Mouse (Mus musculus) adrenal gland, adult 8-10 months (tissue): Measurements from ENCODE around the gene Gabra4. TPM values are rescaled to one million over a fixed set of nuclear protein-coding genes. Genes with fewer than 3 reads are reported as not detected.
"Not testable (repeated sequence)": the region's sequence is repeated elsewhere in the genome, so short reads cannot be mapped to it uniquely, and the experiment has no call there.

Experiments used
- DNase-seq: peaks from one replicate; pipeline ENCODE4 v3.0.0; 2022
- total RNA-seq, 4 experiments: library from RNA; stranded (reverse); gene quantifications; 2 replicates each; pipeline ENCODE4 v1.2.4; 2022

Gabra4 gene
- under 1 TPM; 0.12 to 0.93 (median 0.26) TPM for total RNA-seq

DNA sequence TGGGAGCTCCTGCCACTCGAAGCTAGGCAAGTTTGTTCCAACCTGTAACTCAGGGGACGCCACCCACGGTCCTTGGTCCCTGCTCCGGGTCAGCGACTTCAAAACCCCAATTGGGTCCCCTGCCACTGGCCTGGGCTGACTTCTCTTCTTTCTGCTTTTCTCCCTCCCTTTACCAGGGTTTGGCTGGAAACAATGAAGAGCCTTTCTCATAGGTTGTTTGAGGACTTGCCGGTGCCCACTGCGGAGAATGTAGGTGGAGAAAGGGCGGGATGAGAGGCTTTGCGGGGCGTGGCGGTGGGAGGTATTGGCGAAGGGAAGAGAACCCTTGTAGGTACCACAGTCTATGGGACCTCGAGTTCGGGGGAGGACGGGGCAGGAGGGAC, at the start of gene Gabra4:
Gene Gabra4, minus strand, starts transcription at position 194 of the 383 bp plus-strand sequence.
- DNase-seq: peak; percentile 1

DNA sequence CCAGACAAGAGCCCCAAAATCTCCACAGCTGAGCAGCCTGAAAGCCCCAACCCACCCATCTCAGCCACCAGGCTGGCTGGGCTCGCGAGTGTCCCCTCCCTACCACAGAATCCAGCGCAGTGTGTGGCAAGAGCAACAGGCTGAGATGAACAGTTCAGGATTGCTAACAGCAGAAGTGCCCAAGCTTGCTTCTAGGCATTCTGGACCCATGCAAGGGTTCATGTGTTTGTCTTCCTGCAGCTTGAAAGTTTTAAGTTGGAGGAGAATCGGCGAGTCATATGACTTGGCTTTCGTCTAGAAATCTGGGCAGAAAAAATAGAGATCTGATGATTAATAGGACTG, 43.1 kb upstream of the Gabra4 start:
- DNase-seq: no peak

DNA sequence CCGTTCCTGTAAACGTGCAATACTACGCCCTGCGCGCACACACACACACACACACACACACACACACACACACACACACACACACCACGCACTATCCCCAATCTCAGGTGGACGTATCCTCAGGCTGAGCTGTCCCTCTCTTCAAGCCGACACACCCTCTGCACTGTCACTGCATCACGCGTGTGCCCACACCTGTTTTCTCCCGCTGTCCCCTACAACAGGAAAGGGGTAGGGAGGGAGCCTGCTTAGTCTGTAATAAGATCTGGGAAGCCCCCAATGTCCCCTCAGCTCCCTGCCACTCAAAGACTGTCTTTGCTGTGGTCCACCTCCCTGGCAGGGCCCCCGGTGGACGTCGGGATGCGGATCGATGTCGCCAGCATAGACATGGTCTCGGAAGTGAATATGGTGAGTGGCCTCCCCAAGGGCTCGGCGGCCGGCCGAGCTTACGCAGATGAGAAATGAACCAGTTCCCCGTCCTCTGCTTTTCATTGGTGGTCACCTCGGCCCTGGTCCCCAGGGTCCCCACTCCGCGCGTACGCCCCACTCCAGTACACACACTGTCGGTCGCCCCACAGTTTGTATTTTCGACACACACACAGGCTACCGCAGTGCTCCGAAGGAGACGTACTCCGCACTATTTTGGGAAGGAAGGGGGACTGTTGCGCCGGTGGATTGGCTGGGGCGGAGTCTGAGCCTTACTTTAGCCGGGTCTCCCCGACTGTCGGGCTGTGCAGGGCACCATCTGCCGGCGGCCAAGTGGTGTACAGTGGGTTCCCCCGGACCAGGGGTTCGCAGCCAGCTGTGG, 42.6 kb upstream of the Gabra4 start:
- DNase-seq: peak; percentile 8

- peak; percentile 13 for DNase-seq
These were observed 41.8 kb upstream of the Gabra4 start for GRCm38 (mm10) chr5:71699696-71700467.

- no peak for DNase-seq
These were observed 7.5 kb upstream of the Gabra4 start for GRCm38 (mm10) chr5:71665593-71665992.

DNA sequence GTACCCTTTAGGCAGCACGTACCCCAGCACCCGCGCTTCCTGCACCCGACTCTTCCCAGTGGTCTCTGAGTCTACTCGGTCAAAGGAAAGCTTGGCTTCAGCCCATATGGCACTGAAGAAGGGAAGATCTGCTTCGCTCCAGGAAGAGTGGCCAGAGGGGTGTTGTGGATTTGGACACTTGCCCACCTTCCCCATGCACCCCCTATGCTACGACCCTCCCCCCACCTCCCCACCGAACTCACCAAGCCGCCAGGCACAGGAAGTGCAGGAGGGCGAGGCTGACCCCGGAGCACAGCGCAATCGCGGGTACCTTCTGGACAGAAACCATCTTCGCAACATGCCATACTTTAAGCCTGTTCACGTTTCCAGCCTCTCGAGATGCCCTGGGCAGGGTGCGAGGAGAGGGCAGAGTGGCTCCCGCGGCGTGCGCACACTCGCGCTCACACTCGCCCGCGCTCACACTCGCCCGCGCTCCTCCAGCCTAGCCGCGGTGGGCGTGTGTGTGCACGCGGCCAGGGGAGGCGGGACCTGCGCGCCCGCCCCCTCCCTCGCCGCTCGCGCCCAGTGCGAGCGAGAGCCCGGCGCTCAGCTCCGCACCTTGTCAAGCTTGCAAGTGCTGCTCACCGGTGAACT, 510 bp downstream of the Gabra4 start, which contains the start of gene Gabrb1:
Gene Gabrb1, plus strand, starts transcription at position 632 of the 633 bp plus-strand sequence.
- no peak for DNase-seq

DNA sequence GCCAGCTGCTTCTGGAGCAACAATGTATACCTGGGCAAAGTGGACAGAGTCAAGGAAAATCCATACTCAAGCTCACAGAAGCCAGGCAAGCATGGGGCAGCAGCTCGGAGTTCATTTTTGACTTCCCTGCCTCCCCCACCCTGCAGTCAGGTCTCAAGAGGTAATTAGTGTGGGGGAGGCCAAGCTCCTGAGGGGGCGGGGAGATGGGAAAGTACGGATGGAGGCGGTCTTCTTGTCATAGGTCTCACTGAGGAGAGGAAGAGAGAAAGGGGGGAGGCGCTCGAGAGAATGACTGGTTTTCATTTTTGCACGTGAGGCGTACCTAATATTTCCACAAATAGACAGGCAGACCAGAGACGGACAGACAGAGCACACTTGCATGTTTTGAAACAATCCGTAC, 1.3 kb downstream of the Gabra4 start:
- no peak for DNase-seq

GRCm38 (mm10) chr5:71654056-71654455, 4.1 kb downstream of the Gabra4 start:
- no peak for DNase-seq

DNA sequence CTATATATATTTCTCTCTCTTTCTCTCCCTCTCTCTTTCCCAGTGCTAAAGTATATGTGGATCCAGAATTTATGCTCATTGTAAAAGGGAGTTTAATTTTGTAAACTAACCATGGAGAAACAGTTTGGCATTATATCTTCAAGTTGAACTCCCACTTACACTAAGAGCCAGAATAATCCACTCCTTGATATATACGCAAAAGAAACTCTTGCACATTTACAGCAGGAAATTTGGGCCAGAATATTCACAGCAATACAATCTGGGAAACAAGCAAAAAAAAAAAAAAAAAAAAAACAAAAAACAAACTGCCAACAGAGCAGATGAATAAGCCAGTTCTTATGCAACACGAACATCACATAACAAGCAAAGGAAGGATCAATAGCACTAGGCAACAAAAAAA, 10.0 kb downstream of the Gabra4 start:
- no peak for DNase-seq

DNA sequence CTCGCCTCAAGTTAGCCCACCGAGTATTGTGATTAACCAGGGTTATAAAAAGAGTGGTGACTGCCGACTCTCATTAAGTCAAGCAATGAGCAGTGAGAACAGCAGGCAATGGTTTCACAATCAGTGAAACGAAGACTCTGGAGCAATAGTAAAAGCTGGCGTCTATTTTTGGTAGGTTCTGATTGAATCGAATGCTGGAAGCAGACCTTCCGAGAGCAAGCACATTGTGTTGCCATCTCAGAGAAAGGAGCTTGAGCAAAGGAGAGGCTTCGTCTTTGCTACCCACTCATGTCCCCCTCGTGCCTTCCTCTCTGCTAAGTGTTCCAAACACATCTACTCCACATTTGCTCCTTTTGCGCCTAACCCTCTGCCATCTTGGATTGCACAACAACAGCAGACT, 18.3 kb downstream of the Gabra4 start:
- DNase-seq: no peak

- no peak for DNase-seq
These were observed 30.3 kb downstream of the Gabra4 start for GRCm38 (mm10) chr5:71627820-71628219.

DNA sequence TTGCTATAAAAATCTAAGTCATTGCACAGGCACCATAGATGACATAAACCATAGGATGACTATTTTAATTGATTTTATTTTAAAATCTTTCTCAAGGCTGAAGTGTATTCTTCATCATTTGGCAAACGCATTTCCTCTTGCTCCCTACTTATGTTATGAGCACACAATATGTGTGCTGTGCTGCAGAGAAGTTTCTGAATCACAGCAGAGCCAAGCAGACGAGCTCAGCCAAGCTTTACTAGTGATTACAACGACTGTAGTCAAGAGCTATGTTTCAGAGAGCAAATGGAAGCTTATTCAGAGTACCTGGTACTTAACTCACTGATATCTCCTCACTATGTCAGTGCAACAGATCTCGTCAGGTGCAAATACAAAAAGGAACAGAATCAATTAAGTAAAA, 41.4 kb downstream of the Gabra4 start:
- DNase-seq: no peak

- no peak for DNase-seq
These were observed 43.8 kb downstream of the Gabra4 start for GRCm38 (mm10) chr5:71614311-71614710.

DNA sequence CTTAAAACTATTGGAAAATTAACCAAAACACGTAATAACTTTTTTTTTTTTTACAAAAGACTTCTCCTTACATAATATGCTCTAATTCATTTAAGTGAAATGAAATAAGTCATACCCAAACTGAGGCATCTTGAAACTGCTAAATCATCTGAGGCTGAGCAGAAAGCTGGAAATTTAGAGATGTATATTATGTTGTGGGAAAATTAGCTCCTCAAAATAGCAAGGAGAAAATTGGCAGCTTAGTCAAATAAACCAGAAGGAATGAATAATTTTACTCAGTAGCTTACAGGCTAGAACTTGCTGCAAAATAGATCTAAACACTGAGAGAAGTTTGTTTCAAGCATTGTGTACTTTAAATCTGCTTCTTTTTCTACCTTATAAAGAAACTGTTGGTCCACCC, 49.4 kb downstream of the Gabra4 start:
- DNase-seq: no peak

GRCm38 (mm10) chr5:71606907-71607306, 51.2 kb downstream of the Gabra4 start:
- no peak for DNase-seq

GRCm38 (mm10) chr5:71604128-71604690, 53.9 kb downstream of the Gabra4 start:
- DNase-seq: no peak

DNA sequence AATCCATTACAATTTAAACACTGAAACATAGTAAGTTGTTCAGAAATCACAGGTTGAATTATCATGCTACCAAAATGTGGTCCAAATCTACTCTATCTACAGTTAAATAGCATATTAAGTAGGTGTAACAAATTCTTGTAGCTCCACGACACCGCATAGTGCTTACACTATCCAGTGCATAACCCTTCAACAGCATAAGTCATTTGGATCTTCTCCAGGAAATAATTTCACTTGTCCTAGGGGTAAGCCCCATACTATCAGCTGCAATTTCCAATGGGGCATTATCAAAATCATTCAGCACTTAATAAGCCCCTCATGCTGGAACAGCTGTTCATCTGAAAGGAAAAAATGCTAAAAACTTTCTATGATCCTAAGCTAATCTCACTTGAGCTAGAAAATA, 62.8 kb downstream of the Gabra4 start:
- no peak for DNase-seq

DNA sequence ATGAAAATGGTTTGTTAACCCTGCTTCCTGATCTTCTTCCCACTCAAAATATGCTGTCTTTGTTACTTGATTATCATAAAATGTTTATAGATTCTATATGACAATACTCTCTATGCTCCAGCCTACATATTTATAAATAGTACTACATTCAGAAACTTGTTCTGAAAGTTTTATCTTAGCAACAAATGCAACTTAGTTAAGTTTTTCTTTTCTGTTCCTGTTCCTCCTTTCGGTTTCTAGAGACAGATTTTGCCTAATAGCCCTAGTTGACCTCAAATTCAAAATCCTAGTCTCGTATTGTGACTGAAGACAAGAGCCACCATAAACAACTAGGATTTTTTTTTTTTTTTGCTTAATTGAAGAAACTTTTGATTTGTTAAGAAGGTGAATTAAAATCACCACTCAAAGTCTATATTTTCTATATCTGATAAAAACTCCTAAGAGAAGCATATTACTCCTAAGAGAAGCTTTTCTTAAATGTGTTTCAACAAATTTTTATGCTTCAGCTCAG, 64.3 kb downstream of the Gabra4 start:
- no peak for DNase-seq

GRCm38 (mm10) chr5:71571646-71572237, 86.4 kb downstream of the Gabra4 start:
- DNase-seq: no peak

GRCm38 (mm10) chr5:71548079-71548478, 110.0 kb downstream of the Gabra4 start, which contains the start of gene Cox7b2:
TSS of gene Cox7b2 (minus strand) at chr5:71548205.
- no peak for DNase-seq

DNA sequence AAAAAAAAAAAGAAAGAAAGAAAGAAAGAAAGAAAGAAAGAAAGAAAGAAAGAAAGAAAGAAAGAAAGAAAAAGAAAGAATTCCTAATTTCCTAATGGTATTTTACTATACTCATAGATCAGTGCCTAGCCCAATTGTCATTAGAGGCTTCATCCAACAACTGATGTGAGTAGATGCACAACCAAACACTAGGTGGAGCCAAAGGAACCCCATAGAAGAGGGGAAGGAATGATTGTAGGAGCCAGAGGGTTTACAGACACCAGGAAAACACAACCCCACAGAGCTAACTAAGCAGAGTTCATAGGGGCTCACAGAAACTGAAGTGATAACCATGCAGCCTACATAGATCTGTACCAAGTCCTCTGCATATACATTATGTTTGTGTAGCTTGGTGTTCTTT, 112.6 kb downstream of the Gabra4 start:
- no peak for DNase-seq

- DNase-seq: not testable (repeated sequence)
These were observed 132.6 kb downstream of the Gabra4 start for GRCm38 (mm10) chr5:71525486-71525885.
